Mouse (Mus musculus) intestine, embryonic 14.5 days (tissue): ENCODE data around the gene Zfp689. TPM values are rescaled to one million over a fixed set of nuclear protein-coding genes. Genes with fewer than 3 reads are reported as not detected.

Experiments used
- ATAC-seq: fragments of 200-750 bp; cut with Nextera tagmentation; replicated peaks from 2 replicates; pipeline ENCODE4 v1.8.0; 2017; ENCODE audit warnings: low read depth, moderate number of reproducible peaks, moderate TSS enrichment, moderate library complexity; ENCODE audit not compliant: low FRiP score, low TSS enrichment
- DNase-seq: peaks from one replicate; pipeline ENCODE4 v3.0.0-alpha.2; 2018; ENCODE audit warnings: low spot score
- H3K27ac ChIP-seq: fragments of 300-500 bp; sonication (generic); 2 replicates; pipeline ENCODE4 v1.5.1; 2014; ENCODE audit warnings: low read depth, mild to moderate bottlenecking, control low read depth
- H3K27me3 ChIP-seq: fragments of 300-500 bp; sonication (generic); replicated peaks from 2 replicates; pipeline ENCODE4 v1.6.1; 2014; ENCODE audit warnings: low read length, control low read depth; ENCODE audit not compliant: control insufficient read depth, insufficient read depth
- H3K36me3 ChIP-seq: fragments of 300-500 bp; sonication (generic); 2 replicates; pipeline ENCODE4 v1.6.1; 2014; ENCODE audit warnings: low read length, control low read depth; ENCODE audit not compliant: control insufficient read depth, insufficient read depth
- H3K4me1 ChIP-seq: fragments of 300-500 bp; sonication (generic); replicated peaks from 2 replicates; pipeline ENCODE4 v1.6.1; 2014; ENCODE audit warnings: low read length, control low read depth, mixed read lengths; ENCODE audit not compliant: control insufficient read depth, insufficient read depth
- H3K4me2 ChIP-seq: fragments of 300-500 bp; sonication (generic); 2 replicates; pipeline ENCODE4 v1.6.1; 2014; ENCODE audit warnings: low read length
- H3K4me3 ChIP-seq: fragments of 300-500 bp; sonication (generic); 2 replicates; pipeline ENCODE4 v1.5.1; 2014; ENCODE audit warnings: low read depth, low read length, control low read depth, mixed read lengths
- H3K9ac ChIP-seq: fragments of 300-500 bp; sonication (generic); 2 replicates; pipeline ENCODE4 v1.6.1; 2014; ENCODE audit warnings: mild to moderate bottlenecking, low read length
- H3K9me3 ChIP-seq: fragments of 300-500 bp; sonication (generic); 2 replicates; pipeline ENCODE4 v1.6.1; 2016; ENCODE audit warnings: low read length, control low read depth; ENCODE audit not compliant: control insufficient read depth
- WGBS: fragments of 180-500 bp; shearing (Covaris S2); extraction: QIAGEN DNeasy Blood & Tissue Kit; methylation state at CpG from one replicate; pipeline ENCODE4 v1.1.7; 2014; 5-methylcytosine and 5-hydroxymethylcytosine counted together
- polyA plus RNA-seq: library from polyadenylated mRNA; unstranded; fragments of >200 nt; fragmentation: Nextera tagmentation; extraction: Ambion mirVana; gene quantifications from 2 replicates; pipeline ENCODE4 v1.2.1, GENCODE M21; 2014

Zfp689 gene
- polyA plus RNA-seq, 1 experiment from 2014 or later, result 6.7 TPM

- Histone ChIP-seq H3K4me3 (peak overlapping the region; percentile 83), H3K9me3 (no peaks in the 10 kb centered on the region), H3K4me2 (peak overlapping the region; percentile 95), H3K27me3 (no peaks in the 10 kb centered on the region), H3K36me3 (peaks cover 56% of the 10 kb centered on the region), H3K9ac (peak overlapping the region; percentile 92), H3K4me1 (peaks cover 21% of the 10 kb centered on the region), H3K27ac (peak overlapping the region; percentile 97)
- DNase-seq (no peak), ATAC-seq (no peak)
- 4% methylated on average over 47 of the region's 48 CpGs for WGBS
Measured at GRCm38 (mm10) chr7:127479318-127480225, 30.6 kb upstream of the Zfp689 start.

- Histone ChIP-seq H3K27me3 (no peaks in the 10 kb centered on the region), H3K9ac (peak within 1 kb of the TSS; percentile 92), H3K4me3 (peak within 1 kb of the TSS; percentile 83), H3K4me1 (peaks cover 21% of the 10 kb centered on the region), H3K4me2 (peak within 1 kb of the TSS; percentile 95), H3K36me3 (peaks cover 61% of the 10 kb centered on the region), H3K27ac (peak within 1 kb of the TSS; percentile 97), H3K9me3 (no peaks in the 10 kb centered on the region)
- DNase-seq, result no peak
- peak; percentile 77 for ATAC-seq
- under 1% methylated on average over 49 of the region's 62 CpGs for WGBS
Measured at GRCm38 (mm10) chr7:127478635-127479317, 29.8 kb upstream of the Zfp689 start, which contains the start of gene Fbrs. Gene Fbrs, plus strand, starts transcription at chr7:127479199.

- H3K36me3 ChIP-seq, result peaks cover 59% of the 10 kb centered on the region
- peak overlapping the region; percentile 95 for H3K4me2 ChIP-seq
- peak overlapping the region; percentile 97 for H3K27ac ChIP-seq
- H3K9ac ChIP-seq, result peak overlapping the region; percentile 92
- WGBS, result under 1% methylated on average over 50 of the region's 50 CpGs
- H3K9me3 ChIP-seq, result no peaks in the 10 kb centered on the region
- ATAC-seq, result peak; percentile 93
- peaks cover 21% of the 10 kb centered on the region for H3K4me1 ChIP-seq
- DNase-seq, result peak; percentile 100
- no peaks in the 10 kb centered on the region for H3K27me3 ChIP-seq
- H3K4me3 ChIP-seq, result peak overlapping the region; percentile 83
Measured at GRCm38 (mm10) chr7:127477687-127478634, 29.0 kb upstream of the Zfp689 start.

- no peaks in the 10 kb centered on the region for H3K9me3 ChIP-seq
- ATAC-seq, result no peak
- H3K36me3 ChIP-seq, result peaks cover 47% of the 10 kb centered on the region
- peak overlapping the region; percentile 40; the same call in 1 of the 2 replicates for H3K9ac ChIP-seq
- H3K27ac ChIP-seq, result peak overlapping the region; percentile 97
- peaks cover 28% of the 10 kb centered on the region for H3K4me1 ChIP-seq
- no peaks in the 10 kb centered on the region for H3K27me3 ChIP-seq
- H3K4me2 ChIP-seq, result peak overlapping the region; percentile 95
- no peak for DNase-seq
- WGBS, result 67% methylated on average over 4 of the region's 4 CpGs
- H3K4me3 ChIP-seq, result peak overlapping the region; percentile 83
Measured at GRCm38 (mm10) chr7:127476855-127477254, 27.9 kb upstream of the Zfp689 start.

- Histone ChIP-seq H3K36me3 (peaks cover 45% of the 10 kb centered on the region), H3K27ac (no peak overlapping the region), H3K4me3 (no peak overlapping the region), H3K4me2 (no peak overlapping the region), H3K9ac (no peak overlapping the region), H3K27me3 (no peaks in the 10 kb centered on the region), H3K4me1 (peaks cover 28% of the 10 kb centered on the region), H3K9me3 (no peaks in the 10 kb centered on the region)
- DNase-seq, result no peak
- 96% methylated on average over 11 of the region's 11 CpGs for WGBS
- no peak for ATAC-seq
Measured at GRCm38 (mm10) chr7:127476336-127476735, 27.4 kb upstream of the Zfp689 start.

- H3K9me3 ChIP-seq, result no peaks in the 10 kb centered on the region
- H3K9ac ChIP-seq, result no peak overlapping the region
- WGBS, result 92% methylated on average over 11 of the region's 11 CpGs
- no peak for DNase-seq
- no peak overlapping the region for H3K4me2 ChIP-seq
- ATAC-seq, result no peak
- H3K4me1 ChIP-seq, result peaks cover 19% of the 10 kb centered on the region
- H3K27ac ChIP-seq, result no peak overlapping the region
- H3K27me3 ChIP-seq, result no peaks in the 10 kb centered on the region
- H3K36me3 ChIP-seq, result peaks cover 38% of the 10 kb centered on the region
- H3K4me3 ChIP-seq, result no peak overlapping the region
Measured at GRCm38 (mm10) chr7:127475186-127475740, 26.3 kb upstream of the Zfp689 start.

- ATAC-seq, result no peak
Measured at GRCm38 (mm10) chr7:127474378-127475070, 25.6 kb upstream of the Zfp689 start.

More at GRCm38 (mm10) chr7:127474378-127475070, 25.6 kb upstream of the Zfp689 start:
- 80% methylated on average over 6 of the region's 6 CpGs for WGBS
- peaks cover 13% of the 10 kb centered on the region; the same call in 1 of the 2 replicates for H3K4me1 ChIP-seq
- H3K9ac ChIP-seq, result no peak overlapping the region
- H3K27me3 ChIP-seq, result no peaks in the 10 kb centered on the region
- no peak for DNase-seq
- no peak overlapping the region for H3K4me2 ChIP-seq
- H3K27ac ChIP-seq, result no peak overlapping the region
- no peak overlapping the region for H3K4me3 ChIP-seq
- no peaks in the 10 kb centered on the region for H3K9me3 ChIP-seq
- H3K36me3 ChIP-seq, result peaks cover 36% of the 10 kb centered on the region
